Mouse (Mus musculus) neural tube, embryonic 12.5 days (tissue): ENCODE results near the gene Slc30a5. TPM values are rescaled to one million over a fixed set of nuclear protein-coding genes. Genes with fewer than 3 reads are reported as not detected.

Source experiments
- polyA plus RNA-seq: library from polyadenylated mRNA; unstranded; fragments of >200 nt; fragmentation: Nextera tagmentation; extraction: Ambion mirVana; gene quantifications from 2 replicates; pipeline ENCODE4 v1.2.1, GENCODE M21; 2016

Gene Slc30a5
- polyA plus RNA-seq, 1 experiment from 2014 or later: 43.7 TPM

Other genes with a start within 250 kb of the Slc30a5 start
- 1.5 and 2.1 TPM in 2 replicates for gene Marveld2, start 216.5 kb downstream of the Slc30a5 start, polyA plus RNA-seq
- gene Ak6, start 182.4 kb downstream of the Slc30a5 start, polyA plus RNA-seq: 288 and 293 TPM in 2 replicates
- gene Rad17, start 182.4 kb downstream of the Slc30a5 start, polyA plus RNA-seq: 20.9 and 24.0 TPM in 2 replicates
- 21.6 and 23.0 TPM in 2 replicates for gene Taf9, start 181.8 kb downstream of the Slc30a5 start, polyA plus RNA-seq
- 2.0 and 2.3 TPM in 2 replicates for gene Ccdc125, start 163.7 kb downstream of the Slc30a5 start, polyA plus RNA-seq
- gene Cdk7, start 102.5 kb downstream of the Slc30a5 start, polyA plus RNA-seq: 63.5 and 65.4 TPM in 2 replicates
- 135 and 144 TPM in 2 replicates for gene Mrps36, start 88.8 kb downstream of the Slc30a5 start, polyA plus RNA-seq
- gene Cenph, start 57.5 kb downstream of the Slc30a5 start, polyA plus RNA-seq: 27.8 and 27.9 TPM in 2 replicates
- gene Ccnb1, start 46.9 kb downstream of the Slc30a5 start, polyA plus RNA-seq: 197 and 198 TPM in 2 replicates